Comparison of ENCODE assay signal across 8 mouse cellular contexts in the genomic region with DNA sequence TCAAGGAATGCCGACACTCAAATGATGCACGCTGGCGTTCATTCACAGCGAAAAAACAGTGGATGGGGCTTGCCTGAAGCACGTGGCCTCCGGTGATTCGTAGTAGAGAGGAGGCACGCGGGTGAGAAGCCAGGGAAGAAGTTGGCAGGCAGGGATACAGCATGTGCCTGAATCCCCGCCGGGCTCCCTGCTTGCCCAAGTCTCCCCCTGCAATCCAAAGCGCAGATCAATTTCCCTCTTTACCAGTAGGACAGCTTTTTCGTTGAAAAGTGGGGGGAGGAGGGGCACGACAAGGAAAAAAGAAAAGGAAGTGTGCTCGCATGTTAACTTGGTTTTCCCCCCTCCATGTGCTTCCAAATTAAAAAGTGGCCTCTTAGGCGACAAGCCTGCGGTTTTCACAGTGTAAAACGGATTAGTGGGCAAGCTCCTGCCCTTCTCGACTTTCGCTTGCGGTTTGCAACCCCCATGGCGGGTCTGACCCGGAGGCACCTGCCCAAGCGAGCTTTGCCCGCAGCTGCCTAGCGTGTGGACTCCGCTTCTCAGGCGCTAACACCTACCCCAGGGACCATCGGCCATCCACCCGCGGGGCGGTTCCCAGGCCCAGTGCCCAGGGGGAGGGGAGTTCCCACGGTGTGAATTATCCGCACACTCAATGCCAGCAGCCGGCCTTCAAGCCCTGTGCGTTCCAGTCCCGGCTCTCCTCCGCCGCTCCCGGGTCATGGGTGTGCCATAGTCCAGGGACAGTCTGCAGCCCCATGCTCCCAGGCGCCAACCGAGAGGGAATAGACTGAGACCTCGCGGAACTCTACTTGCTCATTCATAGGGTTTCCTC. TPM values are rescaled to one million over a fixed set of nuclear protein-coding genes. Genes with fewer than 3 reads are reported as not detected.
DNase-seq lines count a peak whose midpoint lies in the region; ATAC-seq and TF ChIP-seq lines count a peak whose summit lies in the region.
"Had no signal": no experiment of that assay in that cellular context is flagged by ENCODE, and none has a peak within 500 bp of the region (broad histone marks: within the 10 kb centered on the region; RNA-seq: fewer than 3 reads in every experiment).

No protein-coding gene starts in this region.

- WGBS in bone marrow, adult 2 months, result under 1% methylated on average over 44 of the region's 44 CpGs
- WGBS in forebrain, embryonic 12.5 days, result under 1% methylated on average over 44 of the region's 44 CpGs
- WGBS in limb, embryonic 10.5 days, result under 1% methylated on average over 44 of the region's 44 CpGs
- under 1% methylated on average over 44 of the region's 44 CpGs for WGBS in midbrain, embryonic 11.5 days

- peak; percentile 16 for DNase-seq in G1E (ENCODE audit: low spot score)
- DNase-seq in heart, postnatal 25 days (ENCODE audit: low spot score), result peak; percentile 49
- peak; percentile 72 for DNase-seq in limb, embryonic 10.5 days (ENCODE audit: low spot score)
- DNase-seq in midbrain, embryonic 11.5 days (ENCODE audit: low spot score, missing footprints), result peak; percentile 97
- peak; percentile 41 for DNase-seq in splenic B cell, adult 2 months (ENCODE audit: low read depth, low spot score)

- no peaks in the 10 kb centered on the region for H3K9me3 ChIP-seq in G1E (replicated peaks)
- H3K9me3 ChIP-seq in forebrain, embryonic 12.5 days, result no peaks in the 10 kb centered on the region
- no peaks in the 10 kb centered on the region for H3K9me3 ChIP-seq in limb, embryonic 10.5 days (replicated peaks)
- H3K9me3 ChIP-seq in midbrain, embryonic 11.5 days (ENCODE audit: control insufficient read depth, low read length), result no peaks in the 10 kb centered on the region

- intact Hi-C loops in heart, postnatal 25 days (cut with DNase I), result loop anchor here (2.0 to 10.0 kb wide), 7 partner anchors 76 to 1318 kb away; partner anchors contain the start of gene Dnajc1

- H3K9ac ChIP-seq in forebrain, embryonic 12.5 days, result peak overlapping the region; percentile 95
- H3K9ac ChIP-seq in midbrain, embryonic 11.5 days (ENCODE audit: low read length), result peak overlapping the region; percentile 91

- H3K4me1 ChIP-seq in G1E (ENCODE audit: insufficient read depth, low read depth, low read length), result peaks cover 38% of the 10 kb centered on the region
- peaks cover 2% of the 10 kb centered on the region; the same call in 1 of the 2 replicates for H3K4me1 ChIP-seq in bone marrow, adult 2 months (ENCODE audit: control insufficient read depth, insufficient read depth, low read length)
- H3K4me1 ChIP-seq in forebrain, embryonic 12.5 days, result peaks cover 36% of the 10 kb centered on the region
- H3K4me1 ChIP-seq in limb, embryonic 10.5 days, result peaks cover 52% of the 10 kb centered on the region
- H3K4me1 ChIP-seq in midbrain, embryonic 11.5 days (ENCODE audit: control insufficient read depth, insufficient read depth, low read length), result peaks cover 10% of the 10 kb centered on the region

- H3K4me2 ChIP-seq in forebrain, embryonic 12.5 days, result peak overlapping the region; percentile 83
- peak overlapping the region; percentile 80 for H3K4me2 ChIP-seq in midbrain, embryonic 11.5 days

- ATAC-seq in G1E (ENCODE audit: extremely low read depth, insufficient number of reproducible peaks, low FRiP score, poor library complexity, severe bottlenecking), result no peak
- peak; percentile 7 for ATAC-seq in forebrain, embryonic 12.5 days (ENCODE audit: low FRiP score)
- ATAC-seq in midbrain, embryonic 11.5 days (ENCODE audit: low FRiP score), result peak; percentile 20

- TF ChIP-seq POLR2A in bone marrow, adult 2 months (IDR thresholded peaks at IDR 0.05; ENCODE audit: borderline replicate concordance, control insufficient read depth, low read depth, low read length), result no peak

- no peak overlapping the region for H3K27ac ChIP-seq in bone marrow, adult 2 months (ENCODE audit: control insufficient read depth, insufficient read depth, low read depth, low read length, poor library complexity)
- peak overlapping the region; percentile 100 for H3K27ac ChIP-seq in forebrain, embryonic 12.5 days
- H3K27ac ChIP-seq in limb, embryonic 10.5 days, result peak overlapping the region; percentile 98
- peak overlapping the region; percentile 100 for H3K27ac ChIP-seq in midbrain, embryonic 11.5 days (ENCODE audit: low read depth, low read length)

- no peaks in the 10 kb centered on the region for H3K36me3 ChIP-seq in G1E (replicated peaks)
- no peaks in the 10 kb centered on the region for H3K36me3 ChIP-seq in forebrain, embryonic 12.5 days (replicated peaks)
- no peaks in the 10 kb centered on the region for H3K36me3 ChIP-seq in limb, embryonic 10.5 days
- H3K36me3 ChIP-seq in midbrain, embryonic 11.5 days (ENCODE audit: control insufficient read depth, insufficient read depth, low read length), result no peaks in the 10 kb centered on the region
- no peaks in the 10 kb centered on the region for H3K36me3 ChIP-seq in splenic B cell, adult 2 months (ENCODE audit: control insufficient read depth, insufficient read depth, low read length, poor library complexity, severe bottlenecking)

- peak overlapping the region; percentile 71 for H3K4me3 ChIP-seq in G1E (ENCODE audit: low read depth, low read length)
- H3K4me3 ChIP-seq in bone marrow, adult 2 months (replicated peaks; ENCODE audit: control insufficient read depth, low read depth, low read length), result peak overlapping the region; percentile 8
- H3K4me3 ChIP-seq in forebrain, embryonic 12.5 days (replicated peaks), result peak overlapping the region; percentile 67
- H3K4me3 ChIP-seq in limb, embryonic 10.5 days, result peak overlapping the region; percentile 78
- peak overlapping the region; percentile 63 for H3K4me3 ChIP-seq in midbrain, embryonic 11.5 days (ENCODE audit: low read depth, low read length)

- H3K27me3 ChIP-seq in G1E (ENCODE audit: insufficient read depth, low read length), result peaks cover 59% of the 10 kb centered on the region
- no peaks in the 10 kb centered on the region for H3K27me3 ChIP-seq in forebrain, embryonic 12.5 days
- no peaks in the 10 kb centered on the region; the same call in 1 of the 2 replicates for H3K27me3 ChIP-seq in limb, embryonic 10.5 days (ENCODE audit: low read depth, poor library complexity, severe bottlenecking)
- H3K27me3 ChIP-seq in midbrain, embryonic 11.5 days (ENCODE audit: control insufficient read depth, insufficient read depth, low read length), result no peaks in the 10 kb centered on the region
- H3K27me3 ChIP-seq in splenic B cell, adult 2 months (ENCODE audit: control insufficient read depth, insufficient read depth, low read length, poor library complexity, severe bottlenecking), result peaks cover 2% of the 10 kb centered on the region; the same call in 1 of the 2 replicates

- no peak for TF ChIP-seq CTCF in G1E (IDR thresholded peaks at IDR 0.05; ENCODE audit: low read depth, low read length)
- TF ChIP-seq CTCF in bone marrow, adult 2 months (IDR thresholded peaks at IDR 0.05; ENCODE audit: control insufficient read depth, insufficient read depth, low read length), result no peak

RNA-seq across cellular contexts. Expression of gene A930004D18Rik, which starts 11.2 kb away (rescaled TPM):
- total RNA-seq in G1E (2014; fragmentation: Nextera tagmentation), result 0.30 and 0.87 TPM in 2 replicates
- total RNA-seq in G1E (2017), result 1.5 and 2.1 TPM in 2 replicates
- polyA plus RNA-seq in G1E (2012), result 0.55 and 0.65 TPM in 2 replicates
- not detected in 2 replicates for polyA plus RNA-seq in bone marrow, adult 2 months (2011; ENCODE audit: insufficient read depth, insufficient read length, low replicate concordance, missing spikeins)
- polyA plus RNA-seq in forebrain, embryonic 12.5 days (2016; fragmentation: Nextera tagmentation; extraction: Ambion mirVana), result 20.9 and 22.0 TPM in 2 replicates
- 1 to 10 TPM; 3.5 to 3.8 TPM for total RNA-seq in heart, postnatal 25 days (2021)
- polyA plus RNA-seq in limb, embryonic 10.5 days (2016; fragmentation: Nextera tagmentation; extraction: Ambion mirVana), result 11.5 and 11.6 TPM in 2 replicates
- 10.5 and 11.6 TPM in 2 replicates for polyA plus RNA-seq in midbrain, embryonic 11.5 days (2014; fragmentation: Nextera tagmentation; extraction: Ambion mirVana)

RNA-seq across cellular contexts. Expression of gene Skida1, which starts 22.5 kb away (rescaled TPM):
- 1.3 and 33.3 TPM in 2 replicates for total RNA-seq in G1E (2014; fragmentation: Nextera tagmentation)
- 1.8 and 2.0 TPM in 2 replicates for total RNA-seq in G1E (2017)
- polyA plus RNA-seq in G1E (2012), result 0.20 TPM in 2 replicates
- 0.22 and 1.4 TPM in 2 replicates for polyA plus RNA-seq in bone marrow, adult 2 months (2011; ENCODE audit: insufficient read depth, insufficient read length, low replicate concordance, missing spikeins)
- 26.3 and 26.4 TPM in 2 replicates for polyA plus RNA-seq in forebrain, embryonic 12.5 days (2016; fragmentation: Nextera tagmentation; extraction: Ambion mirVana)
- total RNA-seq in heart, postnatal 25 days (2021), result 1 to 10 TPM; 3.3 to 4.0 TPM
- 7.0 and 11.5 TPM in 2 replicates for polyA plus RNA-seq in limb, embryonic 10.5 days (2016; fragmentation: Nextera tagmentation; extraction: Ambion mirVana)
- polyA plus RNA-seq in midbrain, embryonic 11.5 days (2014; fragmentation: Nextera tagmentation; extraction: Ambion mirVana), result 22.9 and 23.4 TPM in 2 replicates

RNA-seq across cellular contexts. Expression of gene Mllt10, which starts 28.7 kb away (rescaled TPM):
- total RNA-seq in G1E (2014; fragmentation: Nextera tagmentation) (141 and 160 TPM in 2 replicates), G1E (2017) (62.9 and 73.6 TPM in 2 replicates)
- 20.5 and 20.8 TPM in 2 replicates for polyA plus RNA-seq in G1E (2012)
- 34.1 and 49.4 TPM in 2 replicates for polyA plus RNA-seq in bone marrow, adult 2 months (2011; ENCODE audit: insufficient read depth, insufficient read length, low replicate concordance, missing spikeins)
- 61.7 and 76.8 TPM in 2 replicates for polyA plus RNA-seq in forebrain, embryonic 12.5 days (2016; fragmentation: Nextera tagmentation; extraction: Ambion mirVana)
- 10 to 100 TPM; 32.6 to 35.1 TPM for total RNA-seq in heart, postnatal 25 days (2021)
- 56.9 and 65.3 TPM in 2 replicates for polyA plus RNA-seq in limb, embryonic 10.5 days (2016; fragmentation: Nextera tagmentation; extraction: Ambion mirVana)
- 54.1 and 57.2 TPM in 2 replicates for polyA plus RNA-seq in midbrain, embryonic 11.5 days (2014; fragmentation: Nextera tagmentation; extraction: Ambion mirVana)

RNA-seq across cellular contexts. Expression of gene H2al2a, which starts 29.6 kb away (rescaled TPM):
- total RNA-seq in G1E (2014; fragmentation: Nextera tagmentation) (not detected in 2 replicates), G1E (2017) (not detected in 2 replicates)
- not detected in 2 replicates for polyA plus RNA-seq in G1E (2012)
- not detected in 2 replicates for polyA plus RNA-seq in bone marrow, adult 2 months (2011; ENCODE audit: insufficient read depth, insufficient read length, low replicate concordance, missing spikeins)
- polyA plus RNA-seq in forebrain, embryonic 12.5 days (2016; fragmentation: Nextera tagmentation; extraction: Ambion mirVana), result not detected in 2 replicates
- not detected for total RNA-seq in heart, postnatal 25 days (2021)
- polyA plus RNA-seq in limb, embryonic 10.5 days (2016; fragmentation: Nextera tagmentation; extraction: Ambion mirVana), result not detected in 2 replicates
- polyA plus RNA-seq in midbrain, embryonic 11.5 days (2014; fragmentation: Nextera tagmentation; extraction: Ambion mirVana), result not detected in 2 replicates
- total RNA-seq: layer of hippocampus, postnatal 14 days had no signal

Comparison
In these comparisons a context has a peak if more than half of its experiments do, and no peak if none do; other contexts are left out.
1. DNase-seq: peak in every context shown above with its lines; median percentile 97 in midbrain, embryonic 11.5 days; 72 in limb, embryonic 10.5 days; 49 in heart, postnatal 25 days; 41 in splenic B cell, adult 2 months; 16 in G1E.
2. H3K4me3 ChIP-seq: peak in every context shown above with its lines; median percentile 78 in limb, embryonic 10.5 days; 71 in G1E; 67 in forebrain, embryonic 12.5 days; 63 in midbrain, embryonic 11.5 days; 8 in bone marrow, adult 2 months.